Mouse (Mus musculus) right cerebral cortex, adult 2 months (tissue): Measurements from ENCODE around the gene Atp2a3.
A peak's percentile ranks its signal among the peaks of the same experiment; 100 is the strongest.

Experiments used
- DNase-seq, 2 experiments: peaks; one replicate each; pipeline ENCODE4 v3.0.0; 2021 to 2022; ENCODE audit warnings: low spot score in 2 of 2

Gene Atp2a3

GRCm38 (mm10) chr11:73006377-73006776 is 45.4 kb downstream of the Atp2a3 start:
- DNase-seq = peak; percentile 59 to 60

GRCm38 (mm10) chr11:73007113-73007512 is 46.1 kb downstream of the Atp2a3 start:
- DNase-seq = no peak

GRCm38 (mm10) chr11:73007698-73008481 is 46.9 kb downstream of the Atp2a3 start:
- peak; percentile 63 to 65 for DNase-seq

GRCm38 (mm10) chr11:73008826-73009225 is 47.9 kb downstream of the Atp2a3 start:
- no peak for DNase-seq

GRCm38 (mm10) chr11:73009531-73010274 is 48.7 kb downstream of the Atp2a3 start:
- no peak for DNase-seq

- no peak for DNase-seq
Observed at GRCm38 (mm10) chr11:73013981-73014380, 53.0 kb downstream of the Atp2a3 start.

GRCm38 (mm10) chr11:73014831-73015344 is 53.9 kb downstream of the Atp2a3 start:
- DNase-seq = peak; percentile 63 to 64

GRCm38 (mm10) chr11:73015391-73016102 is 54.6 kb downstream of the Atp2a3 start:
- peak; percentile 41 to 44 for DNase-seq

GRCm38 (mm10) chr11:73016103-73016420 is 55.1 kb downstream of the Atp2a3 start:
- DNase-seq = no peak

GRCm38 (mm10) chr11:73018471-73019146 is 57.6 kb downstream of the Atp2a3 start, which contains the start of gene Camkk1:
Camkk1 (plus strand) TSS chr11:73019008.
- DNase-seq = peak; percentile 93 to 94

GRCm38 (mm10) chr11:73019147-73019795 is 58.3 kb downstream of the Atp2a3 start:
- peak; percentile 84 to 89 for DNase-seq

GRCm38 (mm10) chr11:73020953-73021800 is 60.2 kb downstream of the Atp2a3 start:
- peak; percentile 60 to 65 for DNase-seq

GRCm38 (mm10) chr11:73023099-73023498 is 62.1 kb downstream of the Atp2a3 start:
- peak; percentile 93 for DNase-seq

GRCm38 (mm10) chr11:73023827-73024226 is 62.9 kb downstream of the Atp2a3 start:
- no peak for DNase-seq

GRCm38 (mm10) chr11:73024236-73024904 is 63.4 kb downstream of the Atp2a3 start:
- no peak for DNase-seq

GRCm38 (mm10) chr11:73026961-73027360 is 66.0 kb downstream of the Atp2a3 start:
- DNase-seq = no peak

GRCm38 (mm10) chr11:73030821-73031498 is 70.0 kb downstream of the Atp2a3 start:
- peak; percentile 94 to 95 for DNase-seq

- no peak for DNase-seq
Observed at GRCm38 (mm10) chr11:73031536-73031935, 70.6 kb downstream of the Atp2a3 start.

- DNase-seq = no peak
Observed at GRCm38 (mm10) chr11:73036077-73036476, 75.1 kb downstream of the Atp2a3 start.
